Mouse (Mus musculus): ENCODE data around the gene Odf3l1. TPM values are rescaled to one million over a fixed set of nuclear protein-coding genes. Genes with fewer than 3 reads are reported as not detected.
A peak's percentile ranks its signal among the peaks of the same experiment; 100 is the strongest.

Gene Odf3l1
- total and polyA plus RNA-seq, 3 experiments = not detected

DNA sequence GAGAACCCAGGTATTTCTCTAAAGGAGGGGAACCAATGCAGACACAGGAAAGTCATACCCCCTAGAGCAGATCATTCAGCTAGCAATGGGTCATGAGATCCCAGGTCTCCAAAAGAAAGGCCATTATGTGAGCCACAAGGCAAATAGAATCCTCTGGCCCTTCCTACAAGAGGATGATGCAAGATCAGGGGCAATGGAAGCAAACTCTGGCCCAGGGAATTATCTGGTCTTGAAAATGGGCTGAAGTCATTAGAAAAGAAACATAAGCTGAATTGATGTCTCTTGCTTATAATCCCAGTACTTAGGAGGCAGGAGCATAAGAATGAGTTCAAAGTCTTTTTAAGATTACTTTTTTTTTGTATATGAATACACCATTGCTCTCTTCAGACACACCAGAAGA lies 35.6 kb upstream of the Odf3l1 start:
- H3K4me1 ChIP-seq (ENCODE audit: control insufficient read depth in 1 of 2, insufficient read depth in 2 of 2) = peaks cover 14 to 52% of the 10 kb centered on the region in 2 experiments
- no peak for DNase-seq (ENCODE audit: extremely low read depth)
- dilution Hi-C loops (cut with MboI; ENCODE audit: extremely low pct_ligation_motif_present, extremely low pct_unique_long_range_greater_than_20kb, low sequenced_read_pairs) (no loop called here), in situ Hi-C loops (cut with MboI; ENCODE audit: low pct_ligation_motif_present, low pct_unique_long_range_greater_than_20kb, low sequenced_read_pairs) (loop anchor here (5.0 kb wide), 1 partner anchor 37 kb away; the partner anchor contains the start of gene Imp3)
- no peaks in the 10 kb centered on the region for H3K9me3 ChIP-seq (replicated peaks; ENCODE audit: low read length)
- no peak overlapping the region for H3K4me3 ChIP-seq (replicated peaks in 1 of 3; ENCODE audit: low read depth in 2 of 3, low read length in 2 of 3, poor library complexity in 1 of 3)
- H3K4me2 ChIP-seq (ENCODE audit: insufficient read depth, low read depth, poor library complexity, severe bottlenecking) = no peak overlapping the region
- H3K36me3 ChIP-seq (replicated peaks in 1 of 2; ENCODE audit: control insufficient read depth in 1 of 2, insufficient read depth in 1 of 2, low read length in 1 of 2) = no peaks in the 10 kb centered on the region
- no peaks in the 10 kb centered on the region for H3K79me2 ChIP-seq (replicated peaks; ENCODE audit: control insufficient read depth, extremely low read depth, insufficient read depth, poor library complexity, severe bottlenecking)
- no peak overlapping the region for H3K9ac ChIP-seq (ENCODE audit: insufficient read depth, low read depth)
- peaks cover 2% of the 10 kb centered on the region for H3K27me3 ChIP-seq (replicated peaks)
- TF ChIP-seq MXI1 (IDR thresholded peaks at IDR 0.05; ENCODE audit: low read depth, low read length) (no peak), KAT2A (IDR thresholded peaks at IDR 0.05; ENCODE audit: insufficient replicate concordance, low read length) (no peak), TCF12 (IDR thresholded peaks at IDR 0.05; ENCODE audit: low read depth, low read length) (no peak), NELFE (IDR thresholded peaks at IDR 0.05; ENCODE audit: low read depth, low read length) (no peak), BHLHE40 (IDR thresholded peaks at IDR 0.05; ENCODE audit: low read depth, low read length) (no peak), EP300 (IDR thresholded peaks at IDR 0.05; ENCODE audit: low read length) (no peak), UBTF (IDR thresholded peaks at IDR 0.05; ENCODE audit: low read depth, low read length) (no peak), ZMIZ1 (IDR thresholded peaks at IDR 0.05; ENCODE audit: low read depth, low read length) (no peak), JUND (conservative IDR thresholded peaks at IDR 0.05; ENCODE audit: low read depth, low read length) (no peak), ZNF384 (IDR thresholded peaks at IDR 0.05; ENCODE audit: low read depth, low read length) (no peak), GABPA (IDR thresholded peaks at IDR 0.05; ENCODE audit: insufficient replicate concordance, low read depth, low read length) (no peak), CHD1 (IDR thresholded peaks at IDR 0.05; ENCODE audit: low read depth, low read length) (no peak)
- no peak overlapping the region for H3K27ac ChIP-seq (ENCODE audit: insufficient read depth, low read depth)

DNA sequence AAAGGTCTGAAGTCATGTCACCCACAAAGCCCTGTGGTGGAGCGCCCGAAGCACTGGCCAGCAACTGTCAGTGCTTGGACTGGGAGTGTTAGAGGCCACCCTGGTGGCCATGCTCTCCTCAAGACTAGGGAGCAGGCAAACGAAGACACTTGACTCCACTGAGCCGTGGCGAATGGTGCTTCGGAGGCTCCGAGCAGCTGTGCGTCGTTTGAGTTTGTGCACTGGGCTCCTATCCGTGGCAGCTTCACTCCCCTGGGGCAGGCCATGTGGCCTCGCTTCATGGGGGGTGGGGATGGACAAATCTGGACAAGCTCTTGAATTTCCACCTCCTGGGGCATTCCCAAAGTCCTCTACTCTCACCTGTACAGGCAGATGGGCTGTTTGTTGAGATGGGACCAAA lies 34.9 kb upstream of the Odf3l1 start:
- Histone ChIP-seq H3K9me3 (replicated peaks; ENCODE audit: low read length) (no peaks in the 10 kb centered on the region), H3K4me3 (replicated peaks in 1 of 3; ENCODE audit: low read depth in 2 of 3, low read length in 2 of 3, poor library complexity in 1 of 3) (no peak overlapping the region), H3K4me2 (ENCODE audit: insufficient read depth, low read depth, poor library complexity, severe bottlenecking) (no peak overlapping the region), H3K4me1 (ENCODE audit: control insufficient read depth in 1 of 2, insufficient read depth in 2 of 2) (peaks cover 14 to 57% of the 10 kb centered on the region in 2 experiments), H3K79me2 (replicated peaks; ENCODE audit: control insufficient read depth, extremely low read depth, insufficient read depth, poor library complexity, severe bottlenecking) (no peaks in the 10 kb centered on the region), H3K27ac (ENCODE audit: insufficient read depth, low read depth) (no peak overlapping the region), H3K36me3 (replicated peaks in 1 of 2; ENCODE audit: control insufficient read depth in 1 of 2, insufficient read depth in 1 of 2, low read length in 1 of 2) (no peaks in the 10 kb centered on the region), H3K27me3 (replicated peaks) (peaks cover 2% of the 10 kb centered on the region), H3K9ac (ENCODE audit: insufficient read depth, low read depth) (no peak overlapping the region)
- TF ChIP-seq TCF12 (IDR thresholded peaks at IDR 0.05; ENCODE audit: low read depth, low read length) (0 out of 2 replicates have a peak, but pooled peaks have one; percentile 56), KAT2A (IDR thresholded peaks at IDR 0.05; ENCODE audit: insufficient replicate concordance, low read length) (no peak), USF1 (IDR thresholded peaks at IDR 0.05; ENCODE audit: low read depth, low read length) (peak; percentile 20; the same call in 1 of the 2 replicates), MAFK (IDR thresholded peaks at IDR 0.05; ENCODE audit: insufficient replicate concordance, low read length) (no peak), MXI1 (IDR thresholded peaks at IDR 0.05; ENCODE audit: low read depth, low read length) (0 out of 2 replicates have a peak, but pooled peaks have one; percentile 34), HCFC1 (IDR thresholded peaks at IDR 0.05; ENCODE audit: low read depth, low read length) (no peak), MAX (IDR thresholded peaks at IDR 0.05; ENCODE audit: low read length) (peak; percentile 87), EP300 (IDR thresholded peaks at IDR 0.05; ENCODE audit: low read length) (peak; percentile 32; the same call in 1 of the 2 replicates), RCOR1 (conservative IDR thresholded peaks at IDR 0.05; ENCODE audit: low read depth, low read length) (no peak), MYC (IDR thresholded peaks at IDR 0.05; ENCODE audit: low read depth, low read length) (peak; percentile 80), E2F4 (IDR thresholded peaks at IDR 0.05; ENCODE audit: insufficient replicate concordance, low read depth, low read length) (no peak)
- in situ Hi-C loops (cut with MboI; ENCODE audit: low pct_ligation_motif_present, low pct_unique_long_range_greater_than_20kb, low sequenced_read_pairs) = loop anchor here (10.0 kb wide), 1 partner anchor 315 kb away; no protein-coding TSS in a partner anchor
- dilution Hi-C loops (cut with MboI; ENCODE audit: extremely low pct_ligation_motif_present, extremely low pct_unique_long_range_greater_than_20kb, low sequenced_read_pairs) = no loop called here
- DNase-seq (ENCODE audit: extremely low read depth) = peak; percentile 63

Measured in CH12.LX (cell line).